Mouse (Mus musculus): Measurements from ENCODE around the gene Gm2030.
"Not testable (repeated sequence)": the region's sequence is repeated elsewhere in the genome, so short reads cannot be mapped to it uniquely, and the experiment has no call there.

Gm2030 gene

DNA sequence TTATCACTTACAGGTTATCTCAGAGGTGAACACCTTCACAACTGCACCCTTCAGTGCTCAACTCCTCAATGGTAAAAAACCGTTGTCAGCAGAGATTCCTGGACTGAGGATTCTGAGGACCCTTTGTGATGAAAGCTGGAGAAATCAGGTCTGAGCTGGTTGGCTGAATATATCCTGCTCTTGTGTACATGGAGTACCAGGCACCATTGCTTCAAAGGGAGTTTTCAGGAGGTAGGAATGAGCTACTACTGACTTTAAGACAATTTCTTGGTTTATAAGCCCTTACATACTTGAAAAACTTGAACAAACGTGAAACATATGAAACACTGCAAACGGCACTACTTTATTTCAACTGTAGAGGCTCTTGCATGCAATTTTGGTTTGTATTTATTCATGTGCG, at the start of gene Gm2030:
Gene Gm2030, minus strand, starts transcription at position 101 of the 400 bp plus-strand sequence.
- H3K27me3 ChIP-seq (ENCODE audit: insufficient read depth, low read length); H3K9me3 ChIP-seq (ENCODE audit: low read length); H3K4me3 ChIP-seq (replicated peaks; ENCODE audit: low read length); H3K4me1 ChIP-seq (replicated peaks; ENCODE audit: low read depth, low read length); H3K36me3 ChIP-seq (ENCODE audit: insufficient read depth, low read length): not testable (repeated sequence)

Data from E14TG2a.4 (cell line).